Mouse (Mus musculus): ENCODE data around the gene Gm17617. TPM values are rescaled to one million over a fixed set of nuclear protein-coding genes. Genes with fewer than 3 reads are reported as not detected.

Gene Gm17617
- not detected in 4 replicates for total RNA-seq (2023)

DNA sequence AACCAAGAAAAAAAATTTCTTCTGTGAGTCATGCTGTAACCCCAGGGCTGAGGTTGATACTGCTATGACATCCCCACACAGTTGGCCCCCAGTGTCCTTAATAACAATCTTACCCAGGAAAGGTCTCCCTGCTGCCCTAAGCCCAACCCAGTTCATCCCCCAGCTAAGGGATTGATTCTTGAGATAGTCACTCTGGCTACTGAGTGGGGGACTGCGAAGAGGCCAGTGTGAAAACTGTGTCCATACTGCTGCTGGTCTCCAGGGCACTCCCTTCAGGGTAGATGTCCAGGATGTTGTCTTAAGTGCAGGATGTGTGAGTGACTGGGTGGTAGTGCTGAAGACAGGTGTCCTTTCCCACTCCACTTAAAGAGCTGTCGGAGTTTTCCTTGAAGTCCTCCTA is at the start of gene Gm17617:
Gm17617 (minus strand) TSS at position 101 of the 400 bp plus-strand sequence.

DNA sequence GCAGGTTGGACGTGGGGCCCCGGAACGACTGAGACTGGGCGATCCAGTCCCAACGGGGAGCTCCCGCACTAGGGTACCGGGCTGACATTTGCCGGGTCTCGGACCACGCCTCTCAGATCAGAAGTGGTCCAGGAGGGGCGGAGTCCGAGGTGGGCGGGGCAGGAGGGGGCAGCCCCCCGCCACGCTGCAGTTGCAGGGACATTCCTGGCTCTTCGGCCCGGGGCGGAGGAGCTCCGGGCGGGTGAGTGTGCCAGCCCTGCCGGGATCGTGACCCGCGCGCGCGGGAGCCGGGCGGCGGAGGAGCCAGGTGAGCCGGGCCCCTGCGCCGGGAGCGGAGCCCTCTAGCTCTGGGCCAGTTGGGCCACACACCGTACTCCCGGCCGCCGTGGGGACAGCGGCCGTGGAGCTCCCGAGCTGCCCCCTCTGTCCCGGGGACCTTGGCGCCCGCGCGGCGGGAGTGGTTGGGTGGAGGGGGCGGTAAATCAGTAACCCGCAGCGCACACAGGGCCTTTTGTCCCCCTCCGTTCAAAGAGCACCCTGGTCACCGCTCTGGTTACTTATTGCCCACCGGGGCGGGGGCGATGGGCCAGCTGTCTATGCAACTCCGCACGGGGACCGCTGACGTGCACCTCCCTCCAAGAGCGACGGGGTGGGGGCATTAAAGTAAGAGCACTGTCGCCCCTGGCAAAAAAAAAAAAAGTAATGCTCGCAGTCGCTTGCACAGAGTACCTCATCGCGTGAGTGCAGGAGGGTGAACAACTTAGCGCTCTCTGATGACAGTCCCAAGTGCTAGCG is 19.5 kb upstream of the Gm17617 start, which contains the start of gene Fgfr4:
Fgfr4 (plus strand) TSS at position 20 of the 795 bp plus-strand sequence.

DNA sequence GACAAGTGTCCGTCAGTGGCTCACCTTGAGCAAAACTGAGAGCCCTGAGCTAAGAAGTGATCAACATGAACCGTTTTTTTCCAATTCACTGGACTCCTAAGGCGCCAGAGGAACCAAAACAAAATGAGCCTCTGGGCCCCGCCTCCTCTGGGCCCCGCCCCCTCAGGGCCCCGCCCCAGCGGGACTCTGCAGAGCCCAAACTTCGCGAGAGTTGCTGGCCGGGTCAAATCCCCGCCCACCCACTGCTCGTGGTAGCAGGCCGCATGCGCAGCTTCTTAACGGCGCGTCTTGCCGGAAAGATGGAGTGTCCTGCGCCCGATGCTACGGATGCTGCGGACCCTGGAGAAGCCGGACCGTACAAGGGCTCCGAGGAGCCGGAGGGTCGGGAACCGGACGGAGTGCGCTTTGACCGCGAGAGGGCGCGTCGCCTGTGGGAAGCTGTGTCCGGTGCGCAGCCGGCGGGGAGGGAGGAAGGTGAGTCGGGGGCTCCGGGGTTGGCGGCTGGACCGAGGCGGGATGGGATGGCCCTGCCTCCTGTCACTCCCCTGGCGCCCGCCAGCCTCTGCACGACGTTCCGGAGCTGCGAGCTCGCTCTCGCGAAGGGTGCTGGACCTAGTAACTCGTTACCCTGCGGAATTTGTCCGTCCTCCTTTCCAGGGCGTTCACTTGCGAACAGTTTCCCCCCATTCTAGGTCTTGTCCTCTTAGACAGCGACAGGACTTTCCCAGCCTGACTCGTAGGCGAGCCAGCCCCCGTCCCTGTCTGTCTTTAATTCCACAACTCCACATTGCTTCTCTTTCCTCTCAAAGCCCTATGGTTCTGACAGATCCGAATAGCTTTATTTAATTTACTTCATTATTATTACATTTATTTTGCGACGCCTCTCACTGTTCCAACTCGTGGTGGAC is 28.0 kb downstream of the Gm17617 start, which contains the start of gene Zfp346:
Zfp346 (plus strand) TSS at position 267 of the 908 bp plus-strand sequence.

DNA sequence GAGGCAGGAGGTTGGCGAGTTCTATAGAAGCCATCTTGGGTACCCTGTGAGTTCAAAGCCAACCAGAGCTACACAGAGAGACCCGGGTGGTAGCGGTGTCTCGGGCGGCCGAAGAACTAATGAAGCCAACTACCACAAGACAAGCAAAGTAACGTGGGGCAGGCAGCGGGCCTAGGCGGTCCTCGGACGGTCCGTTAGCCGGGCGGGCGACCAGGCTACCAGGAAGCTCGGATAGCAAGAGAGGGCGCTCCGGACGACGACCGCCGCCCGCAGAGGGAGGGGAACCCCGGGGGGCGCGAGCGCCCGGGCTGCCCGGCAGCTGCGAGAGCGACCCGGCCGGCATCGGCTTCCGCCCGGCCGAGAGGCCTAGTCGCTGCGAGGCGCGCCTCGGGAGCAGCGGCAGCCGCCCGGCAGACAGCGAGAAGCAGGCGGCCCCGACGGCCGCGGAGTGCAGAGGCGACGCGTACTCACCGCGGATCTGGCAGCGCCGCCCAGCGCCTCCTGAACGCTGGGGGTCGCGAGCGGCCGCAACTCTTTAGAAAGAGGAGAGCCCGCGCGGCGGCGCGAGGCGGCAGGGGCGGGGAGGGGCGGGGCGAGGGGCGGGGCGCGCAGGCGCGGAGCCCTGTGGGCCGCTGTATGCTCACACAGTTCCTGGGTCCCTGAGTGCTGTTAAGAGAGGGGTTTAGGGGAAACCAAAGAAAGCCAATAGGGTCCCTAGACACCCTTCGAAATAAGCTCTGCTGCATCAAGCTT is 33.4 kb downstream of the Gm17617 start, which contains the start of gene Uimc1:
Uimc1 (minus strand) TSS at position 575 of the 753 bp plus-strand sequence.

Other genes starting within 250 kb of the Gm17617 start
- 0.30 TPM in 1 of 4 replicates, not detected in the others for gene Unc5a, start 184.1 kb downstream of the Gm17617 start, total RNA-seq (2023)
- 0.98 to 3.3 TPM (median 1.9 TPM) in 4 replicates for gene Hk3, start 112.2 kb downstream of the Gm17617 start, total RNA-seq (2023)
- 71.4 to 77.7 TPM (median 73.3 TPM) in 4 replicates for gene Uimc1, start 33.2 kb downstream of the Gm17617 start, total RNA-seq (2023)
- gene Zfp346, start 28.2 kb downstream of the Gm17617 start, total RNA-seq (2023): 21.9 to 26.8 TPM (median 24.0 TPM) in 4 replicates
- gene Fgfr4, start 19.1 kb upstream of the Gm17617 start, total RNA-seq (2023): not detected in 4 replicates
- gene Nsd1, start 76.2 kb upstream of the Gm17617 start, total RNA-seq (2023): 189 to 199 TPM (median 192 TPM) in 4 replicates
- 127 to 141 TPM (median 134 TPM) in 4 replicates for gene Prelid1, start 187.0 kb upstream of the Gm17617 start, total RNA-seq (2023)
- gene Rab24, start 188.4 kb upstream of the Gm17617 start, total RNA-seq (2023): 52.1 to 59.6 TPM (median 56.7 TPM) in 4 replicates
- 0.40 to 1.3 TPM (median 0.82 TPM) in 4 replicates for gene Mxd3, start 196.3 kb upstream of the Gm17617 start, total RNA-seq (2023)
- 110 to 117 TPM (median 115 TPM) in 4 replicates for gene Lman2, start 229.2 kb upstream of the Gm17617 start, total RNA-seq (2023)
- gene Rgs14, start 236.2 kb upstream of the Gm17617 start, total RNA-seq (2023): 70.0 to 75.1 TPM (median 71.6 TPM) in 4 replicates